Mouse (Mus musculus): ENCODE data around the gene Vps35l.

DNA sequence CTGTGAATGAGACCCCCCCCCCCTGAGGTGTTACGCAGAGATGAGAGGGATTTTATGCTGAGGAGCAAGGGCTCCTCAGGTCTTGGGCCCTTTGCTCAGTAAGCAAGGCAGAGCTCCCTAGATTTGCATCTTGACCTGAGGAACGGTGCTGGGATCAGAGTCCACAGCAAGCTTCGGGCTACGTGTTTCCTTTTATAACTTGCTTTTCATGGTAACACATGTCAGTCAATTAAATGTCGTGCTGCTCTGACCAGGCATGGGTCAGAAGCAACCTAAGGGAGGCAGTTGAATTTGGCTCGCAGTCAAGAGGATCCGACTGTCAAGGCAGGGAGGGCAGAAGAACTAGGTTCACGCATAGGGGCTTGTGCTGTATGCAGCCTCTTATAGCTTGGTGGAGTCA, 53.9 kb downstream of the Vps35l start:
- no peak for TF ChIP-seq GATA1 (IDR thresholded peaks at IDR 0.05; ENCODE audit: borderline replicate concordance, low read length)
- no peak for TF ChIP-seq CTCF (IDR thresholded peaks at IDR 0.05; ENCODE audit: low read depth, low read length)
- TF ChIP-seq POLR2AphosphoS5 (IDR thresholded peaks at IDR 0.05; ENCODE audit: insufficient replicate concordance, low read depth, low read length), result no peak
- TF ChIP-seq GATA2 (IDR thresholded peaks at IDR 0.05; ENCODE audit: borderline replicate concordance, low read depth, low read length), result no peak
- TF ChIP-seq TAL1 (conservative IDR thresholded peaks at IDR 0.05; ENCODE audit: low read depth, low read length), result no peak

Data from G1E (cell line).